Mouse (Mus musculus) cerebellum, adult 18-20 months (tissue): ENCODE data around the gene 3830406C13Rik.
A peak's percentile ranks its signal among the peaks of the same experiment; 100 is the strongest.
"Not testable (repeated sequence)": the region's sequence is repeated elsewhere in the genome, so short reads cannot be mapped to it uniquely, and the experiment has no call there.

Experiments used
- DNase-seq, 2 experiments: peaks; one replicate each; pipeline ENCODE4 v3.0.0; 2021

Gene 3830406C13Rik

GRCm38 (mm10) chr14:12284141-12284912 lies at the start of gene 3830406C13Rik:
TSS of gene 3830406C13Rik (plus strand) at chr14:12284173.
- DNase-seq = peak; percentile 86 to 87

- no peak for DNase-seq
Measured at GRCm38 (mm10) chr14:12243726-12244125, 40.2 kb upstream of the 3830406C13Rik start.

- no peak for DNase-seq
Measured at GRCm38 (mm10) chr14:12276031-12276430, 7.9 kb upstream of the 3830406C13Rik start.

GRCm38 (mm10) chr14:12283641-12284040 lies 332 bp upstream of the 3830406C13Rik start, which contains the start of gene Gm49355:
TSS of gene Gm49355 (plus strand) at chr14:12283976.
- DNase-seq = no peak

- DNase-seq = not testable (repeated sequence)
Measured at GRCm38 (mm10) chr14:12289747-12290146, 5.8 kb downstream of the 3830406C13Rik start.

- peak; percentile 26 to 29 for DNase-seq
Measured at GRCm38 (mm10) chr14:12296391-12296790, 12.4 kb downstream of the 3830406C13Rik start.

GRCm38 (mm10) chr14:12299171-12299570 lies 15.2 kb downstream of the 3830406C13Rik start:
- no peak for DNase-seq

- no peak for DNase-seq
Measured at GRCm38 (mm10) chr14:12299654-12300053, 15.7 kb downstream of the 3830406C13Rik start.

- DNase-seq = no peak
Measured at GRCm38 (mm10) chr14:12300275-12300674, 16.3 kb downstream of the 3830406C13Rik start.

GRCm38 (mm10) chr14:12300677-12301076 lies 16.7 kb downstream of the 3830406C13Rik start:
- DNase-seq = peak; percentile 9 to 26

GRCm38 (mm10) chr14:12303106-12303505 lies 19.1 kb downstream of the 3830406C13Rik start:
- DNase-seq = no peak

- no peak for DNase-seq
Measured at GRCm38 (mm10) chr14:12333622-12334021, 49.6 kb downstream of the 3830406C13Rik start.

- no peak for DNase-seq
Measured at GRCm38 (mm10) chr14:12334925-12335324, 51.0 kb downstream of the 3830406C13Rik start.

GRCm38 (mm10) chr14:12337421-12337997 lies 53.5 kb downstream of the 3830406C13Rik start:
- DNase-seq = no peak

- DNase-seq = no peak
Measured at GRCm38 (mm10) chr14:12337998-12338809, 54.2 kb downstream of the 3830406C13Rik start.

- no peak for DNase-seq
Measured at GRCm38 (mm10) chr14:12338811-12339565, 55.0 kb downstream of the 3830406C13Rik start.

GRCm38 (mm10) chr14:12340238-12341074 lies 56.5 kb downstream of the 3830406C13Rik start:
- no peak for DNase-seq

GRCm38 (mm10) chr14:12341075-12341788 lies 57.3 kb downstream of the 3830406C13Rik start:
- no peak for DNase-seq

- DNase-seq = no peak
Measured at GRCm38 (mm10) chr14:12341789-12342457, 58.0 kb downstream of the 3830406C13Rik start.

- DNase-seq = no peak
Measured at GRCm38 (mm10) chr14:12342458-12343131, 58.6 kb downstream of the 3830406C13Rik start.
